Mouse (Mus musculus) small intestine, adult 2 months (tissue): ENCODE data around the gene Oasl1.

Source experiments
- CTCF ChIP-seq: fragments of 200-500 bp; IDR thresholded peaks from 2 replicates; pipeline ENCODE4 v1.5.1; 2012; ENCODE audit warnings: low read depth, mild to moderate bottlenecking, control low read depth, inconsistent platforms, low read length, moderate library complexity, mixed read lengths; ENCODE audit not compliant: insufficient replicate concordance, insufficient read length; ENCODE audit errors: extremely low read depth
- POLR2A ChIP-seq: fragments of 200-500 bp; IDR thresholded peaks from 2 replicates; pipeline ENCODE4 v1.6.1; 2012; ENCODE audit warnings: low read depth, mild to moderate bottlenecking, control low read depth, inconsistent platforms, low read length, moderate library complexity

DNA sequence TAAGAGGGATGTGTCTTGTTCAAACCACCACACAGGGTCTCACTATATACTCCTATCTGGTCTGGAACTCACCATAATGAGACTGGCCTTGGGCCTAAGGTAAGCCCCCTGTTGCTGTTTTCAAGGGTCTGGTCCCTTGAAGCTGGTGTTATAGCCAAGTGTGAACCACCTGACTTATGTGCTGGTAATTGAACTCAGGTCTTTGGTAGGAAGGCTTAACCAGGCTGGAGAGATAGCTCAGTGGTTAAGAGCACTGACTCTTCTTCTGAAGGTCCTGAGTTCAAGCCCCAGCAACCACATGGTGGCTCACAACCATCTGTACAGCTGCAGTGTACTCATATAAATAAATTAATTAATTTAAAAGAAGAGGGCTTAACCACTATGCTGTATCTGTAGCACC lies 53.9 kb downstream of the Oasl1 start:
- TF ChIP-seq CTCF (no peak), POLR2A (no peak)
